Mouse (Mus musculus) frontal cortex, adult (tissue): ENCODE data around the gene Ipo13.
A peak's percentile ranks its signal among the peaks of the same experiment; 100 is the strongest.

Experiments used
- ATAC-seq: cut with Nextera tagmentation; 2 replicates; pipeline ENCODE4 v1.9.2; 2017; ENCODE audit warnings: mild to moderate bottlenecking, moderate library complexity, mixed read lengths; ENCODE audit not compliant: low TSS enrichment

Ipo13 gene

GRCm38 (mm10) chr4:117914031-117914430 is 768 bp downstream of the Ipo13 start:
- ATAC-seq = 0 out of 2 replicates have a peak, but pooled peaks have one; percentile 2

- no peak for ATAC-seq
Measured at GRCm38 (mm10) chr4:117913421-117913820, 1.4 kb downstream of the Ipo13 start.

- ATAC-seq = no peak
Measured at GRCm38 (mm10) chr4:117912685-117913273, 2.0 kb downstream of the Ipo13 start.

- ATAC-seq = no peak
Measured at GRCm38 (mm10) chr4:117912131-117912561, 2.7 kb downstream of the Ipo13 start.

GRCm38 (mm10) chr4:117908834-117909453 is 5.9 kb downstream of the Ipo13 start:
- peak; percentile 35 for ATAC-seq

GRCm38 (mm10) chr4:117906196-117906595 is 8.6 kb downstream of the Ipo13 start:
- ATAC-seq = no peak; the same call in 1 of the 2 replicates

GRCm38 (mm10) chr4:117904761-117905160 is 10.0 kb downstream of the Ipo13 start:
- ATAC-seq = no peak

GRCm38 (mm10) chr4:117904094-117904493 is 10.7 kb downstream of the Ipo13 start:
- ATAC-seq = peak; percentile 67

GRCm38 (mm10) chr4:117898111-117898510 is 16.7 kb downstream of the Ipo13 start:
- no peak for ATAC-seq

GRCm38 (mm10) chr4:117896031-117896430 is 18.8 kb downstream of the Ipo13 start:
- no peak for ATAC-seq

GRCm38 (mm10) chr4:117895339-117895738 is 19.5 kb downstream of the Ipo13 start:
- no peak for ATAC-seq

GRCm38 (mm10) chr4:117894601-117895000 is 20.2 kb downstream of the Ipo13 start:
- no peak for ATAC-seq

GRCm38 (mm10) chr4:117893376-117893775 is 21.4 kb downstream of the Ipo13 start:
- no peak for ATAC-seq

- ATAC-seq = peak; percentile 87
Measured at GRCm38 (mm10) chr4:117891738-117892161, 23.0 kb downstream of the Ipo13 start, which contains the start of gene Dph2. Gene Dph2, minus strand, starts transcription at chr4:117892032.

- ATAC-seq = no peak
Measured at GRCm38 (mm10) chr4:117890750-117891149, 24.0 kb downstream of the Ipo13 start.

- ATAC-seq = no peak
Measured at GRCm38 (mm10) chr4:117890031-117890430, 24.8 kb downstream of the Ipo13 start.

- ATAC-seq = no peak
Measured at GRCm38 (mm10) chr4:117889471-117889870, 25.3 kb downstream of the Ipo13 start.

- ATAC-seq = no peak
Measured at GRCm38 (mm10) chr4:117887920-117888319, 26.9 kb downstream of the Ipo13 start.

- ATAC-seq = peak; percentile 63
Measured at GRCm38 (mm10) chr4:117887133-117887532, 27.7 kb downstream of the Ipo13 start, which contains the start of gene Atp6v0b. Gene Atp6v0b, minus strand, starts transcription at chr4:117887333.

GRCm38 (mm10) chr4:117886644-117887043 is 28.2 kb downstream of the Ipo13 start:
- no peak for ATAC-seq

- ATAC-seq = no peak
Measured at GRCm38 (mm10) chr4:117885994-117886393, 28.8 kb downstream of the Ipo13 start.

- ATAC-seq = no peak
Measured at GRCm38 (mm10) chr4:117885093-117885492, 29.7 kb downstream of the Ipo13 start.

- ATAC-seq = no peak
Measured at GRCm38 (mm10) chr4:117884146-117884545, 30.7 kb downstream of the Ipo13 start.
